Mouse (Mus musculus): ENCODE results near the gene Pacsin3. TPM values are rescaled to one million over a fixed set of nuclear protein-coding genes. Genes with fewer than 3 reads are reported as not detected.
"Not testable (repeated sequence)": the region's sequence is repeated elsewhere in the genome, so short reads cannot be mapped to it uniquely, and the experiment has no call there.

Gene Pacsin3
- polyA plus RNA-seq (2016; fragmentation: Nextera tagmentation; extraction: Ambion mirVana): 20.8 and 22.1 TPM in 2 replicates

DNA sequence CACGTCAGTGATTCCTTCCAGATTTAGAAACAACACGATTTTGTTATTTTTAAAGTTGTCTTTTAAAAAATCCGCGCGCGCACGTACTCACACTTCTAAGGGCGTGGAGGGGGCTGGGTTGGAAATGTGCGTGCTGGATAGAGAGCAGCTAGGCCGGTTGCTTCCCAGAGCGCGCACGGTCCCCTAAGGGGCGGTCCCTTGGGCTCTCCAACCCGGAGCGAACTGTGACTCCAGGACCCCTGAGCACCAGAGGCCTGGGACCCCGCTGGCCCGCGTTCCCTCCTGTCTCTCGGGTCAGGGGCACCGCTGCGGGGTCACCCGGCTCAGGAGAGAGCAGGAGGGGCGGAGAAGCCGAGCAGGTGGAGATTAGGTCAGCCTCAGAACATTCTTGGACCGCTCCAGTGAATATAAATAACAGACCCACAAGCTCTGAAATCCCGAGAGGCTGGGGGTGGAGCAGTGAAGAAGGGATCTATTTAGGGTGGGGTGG, at the start of gene Pacsin3:
TSS of gene Pacsin3 (plus strand) at position 294 of the 490 bp plus-strand sequence.
- ATAC-seq (ENCODE audit: low FRiP score, low read depth): peak; percentile 27; the same call in 1 of the 2 replicates
- H3K4me2 ChIP-seq (replicated peaks): peak within 1 kb of the TSS; percentile 100
- H3K4me3 ChIP-seq: peak within 1 kb of the TSS; percentile 56
- WGBS: under 1% methylated on average over 27 of the region's 27 CpGs
- peaks cover 21% of the 10 kb centered on the region for H3K27me3 ChIP-seq (replicated peaks)
- peak within 1 kb of the TSS; percentile 67 for H3K9ac ChIP-seq
- no peaks in the 10 kb centered on the region for H3K36me3 ChIP-seq
- no peak within 1 kb of the TSS for H3K27ac ChIP-seq
- H3K4me1 ChIP-seq: peaks cover 35% of the 10 kb centered on the region
- no peaks in the 10 kb centered on the region for H3K9me3 ChIP-seq

DNA sequence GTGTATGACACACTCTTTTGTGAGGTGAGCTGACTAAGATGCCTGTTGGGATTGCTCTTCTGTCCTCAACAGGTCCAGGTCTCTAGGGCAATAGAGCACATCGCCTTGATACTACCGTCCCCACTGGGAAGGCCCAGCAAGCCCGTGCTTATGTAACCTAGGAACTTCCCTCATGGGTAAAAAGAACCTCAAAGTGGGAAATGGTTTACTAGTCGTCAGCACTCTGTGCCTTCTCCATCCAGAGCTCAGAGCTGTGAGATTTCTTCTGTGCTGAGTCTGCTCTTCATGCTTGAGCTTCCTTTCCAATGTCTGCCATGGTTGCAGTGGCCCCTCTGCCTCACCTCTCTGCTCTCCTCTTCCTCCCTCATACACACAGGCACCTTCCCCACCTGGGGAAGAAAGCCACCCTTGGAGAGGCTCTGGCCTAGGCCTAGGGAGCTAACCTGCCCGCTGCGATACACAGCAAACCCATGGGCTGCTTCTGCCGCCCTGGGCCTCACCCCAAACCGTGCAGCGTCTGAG, 49.4 kb upstream of the Pacsin3 start:
- no peak overlapping the region for H3K27ac ChIP-seq
- no peak overlapping the region for H3K4me2 ChIP-seq (replicated peaks)
- no peaks in the 10 kb centered on the region for H3K27me3 ChIP-seq (replicated peaks)
- WGBS: 94% methylated on average over 9 of the region's 9 CpGs
- H3K9me3 ChIP-seq: no peaks in the 10 kb centered on the region
- ATAC-seq (ENCODE audit: low FRiP score, low read depth): no peak
- peaks cover 12% of the 10 kb centered on the region for H3K4me1 ChIP-seq
- H3K36me3 ChIP-seq: peaks cover 59% of the 10 kb centered on the region
- H3K9ac ChIP-seq: no peak overlapping the region
- H3K4me3 ChIP-seq: no peak overlapping the region

DNA sequence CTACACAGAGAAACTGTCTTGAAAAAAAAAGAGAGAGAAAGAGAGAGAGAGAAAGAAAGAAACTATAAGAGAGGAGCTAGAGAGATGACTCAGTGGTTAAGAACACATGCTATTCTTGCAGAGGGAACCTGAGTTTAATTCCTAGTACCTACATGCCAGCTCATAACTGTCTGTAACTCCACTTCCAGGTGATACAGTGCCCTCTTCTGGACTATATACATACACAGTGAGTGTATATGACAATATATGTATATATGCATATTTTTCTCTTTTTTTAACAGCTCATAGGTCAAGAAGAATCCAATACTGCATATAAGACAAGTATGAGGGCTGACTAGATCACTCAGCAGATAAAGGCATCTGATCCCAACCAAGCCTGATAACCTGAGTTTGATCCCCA, 42.4 kb upstream of the Pacsin3 start:
- Histone ChIP-seq H3K9me3 (no peaks in the 10 kb centered on the region), H3K4me1 (no peaks in the 10 kb centered on the region), H3K4me2 (replicated peaks) (no peak overlapping the region), H3K36me3 (peaks cover 64% of the 10 kb centered on the region), H3K4me3 (no peak overlapping the region), H3K9ac (no peak overlapping the region), H3K27ac (no peak overlapping the region), H3K27me3 (replicated peaks) (no peaks in the 10 kb centered on the region)
- no peak for ATAC-seq (ENCODE audit: low FRiP score, low read depth)

DNA sequence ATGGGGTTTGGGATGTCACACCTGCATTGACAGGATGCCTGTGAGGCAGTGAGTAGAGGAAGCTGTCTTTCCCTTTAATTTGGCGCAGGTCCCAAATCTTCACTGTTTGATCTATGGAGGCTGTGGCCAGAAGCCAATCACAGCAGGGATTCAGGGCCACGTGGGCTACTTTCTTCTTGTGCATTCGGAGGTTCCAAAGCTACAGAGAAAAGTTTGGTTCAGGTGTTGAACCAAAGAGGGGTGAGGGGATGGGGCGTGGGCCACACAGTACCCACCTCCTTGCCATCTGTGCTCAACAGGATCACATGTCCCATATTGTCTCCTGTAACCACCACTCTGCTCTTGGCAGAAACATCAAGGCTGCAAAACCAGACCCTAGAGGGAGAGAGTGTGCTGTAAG, 38.7 kb upstream of the Pacsin3 start:
- no peak for ATAC-seq (ENCODE audit: low FRiP score, low read depth)
- Histone ChIP-seq H3K9me3 (no peaks in the 10 kb centered on the region), H3K4me2 (replicated peaks) (no peak overlapping the region), H3K4me3 (no peak overlapping the region), H3K36me3 (peaks cover 30% of the 10 kb centered on the region), H3K27me3 (replicated peaks) (no peaks in the 10 kb centered on the region), H3K4me1 (no peaks in the 10 kb centered on the region), H3K27ac (no peak overlapping the region), H3K9ac (no peak overlapping the region)
- WGBS: 57% methylated on average over 4 of the region's 4 CpGs

DNA sequence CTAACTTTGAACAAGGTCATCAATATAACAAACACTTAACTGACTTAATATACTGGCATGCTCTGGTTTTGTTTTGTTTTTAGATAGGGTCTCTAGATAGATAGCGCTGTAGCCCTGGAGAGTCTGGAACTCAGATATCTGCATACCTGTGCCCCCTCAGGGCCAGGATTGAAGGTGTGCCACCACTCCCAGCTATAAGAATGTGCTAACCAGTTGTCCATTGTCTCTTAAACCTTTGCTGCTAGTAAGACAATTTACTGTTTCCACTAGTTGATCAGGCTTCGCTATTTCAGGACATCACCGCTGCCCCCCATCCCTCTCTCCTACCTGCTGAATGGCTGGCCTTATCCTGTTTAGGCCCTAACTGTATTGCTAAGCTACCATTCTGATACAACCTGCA, 35.3 kb upstream of the Pacsin3 start:
- Histone ChIP-seq H3K9ac (no peak overlapping the region), H3K4me3 (no peak overlapping the region), H3K9me3 (no peaks in the 10 kb centered on the region), H3K27me3 (replicated peaks) (no peaks in the 10 kb centered on the region), H3K4me2 (replicated peaks) (no peak overlapping the region), H3K36me3 (peaks cover 7% of the 10 kb centered on the region), H3K27ac (no peak overlapping the region), H3K4me1 (no peaks in the 10 kb centered on the region)
- no peak for ATAC-seq (ENCODE audit: low FRiP score, low read depth)
- 96% methylated on average over 3 of the region's 3 CpGs for WGBS

DNA sequence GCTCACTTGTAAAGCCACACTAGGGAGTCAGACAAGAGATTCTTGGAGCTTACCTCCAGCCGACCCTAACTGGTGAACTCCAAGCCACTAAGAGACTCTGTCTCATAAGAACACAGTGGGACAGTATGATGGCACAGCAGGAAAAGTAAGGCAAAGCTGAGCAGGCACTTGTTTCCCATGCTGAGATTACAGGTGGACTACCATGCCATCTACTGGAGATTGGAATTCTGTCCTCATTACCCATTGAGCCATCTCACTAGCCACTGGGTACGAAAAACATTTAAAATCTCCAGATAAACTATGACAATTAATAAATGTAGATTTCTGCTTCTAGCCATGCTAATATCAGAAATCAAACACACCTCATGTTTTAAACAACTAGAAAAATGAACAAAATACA, 32.1 kb upstream of the Pacsin3 start:
- Histone ChIP-seq H3K27me3 (replicated peaks) (no peaks in the 10 kb centered on the region), H3K9me3 (no peaks in the 10 kb centered on the region), H3K4me3 (no peak overlapping the region), H3K27ac (no peak overlapping the region), H3K36me3 (no peaks in the 10 kb centered on the region), H3K9ac (no peak overlapping the region), H3K4me1 (no peaks in the 10 kb centered on the region), H3K4me2 (replicated peaks) (no peak overlapping the region)
- no peak for ATAC-seq (ENCODE audit: low FRiP score, low read depth)
- 86% methylated on average over 2 of the region's 2 CpGs for WGBS

DNA sequence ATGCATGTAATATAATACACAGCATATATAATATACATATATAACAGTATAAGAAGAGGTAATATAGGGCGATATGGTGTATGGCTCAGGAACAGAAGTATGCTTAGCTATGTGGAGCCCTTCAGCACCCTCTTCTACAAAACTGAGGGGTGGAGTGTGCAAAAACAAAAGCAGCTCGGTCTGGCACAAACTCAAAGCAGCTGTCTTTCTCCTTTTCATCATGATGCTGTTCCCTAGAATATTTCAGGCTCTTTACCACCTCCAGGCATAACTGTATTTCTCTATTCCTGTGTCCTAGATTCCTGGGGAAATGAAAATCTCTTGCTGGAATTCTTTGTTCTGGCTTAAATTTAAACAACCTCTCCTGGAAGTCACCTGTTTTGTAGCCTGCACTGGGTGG, 26.0 kb upstream of the Pacsin3 start:
- H3K4me1 ChIP-seq: no peaks in the 10 kb centered on the region
- ATAC-seq (ENCODE audit: low FRiP score, low read depth): no peak
- no peak overlapping the region for H3K27ac ChIP-seq
- H3K4me3 ChIP-seq: no peak overlapping the region
- no peaks in the 10 kb centered on the region for H3K27me3 ChIP-seq (replicated peaks)
- no peak overlapping the region for H3K9ac ChIP-seq
- H3K36me3 ChIP-seq: peaks cover 6% of the 10 kb centered on the region; the same call in 1 of the 2 replicates
- WGBS: 85% methylated on average over 2 of the region's 2 CpGs
- H3K9me3 ChIP-seq: no peaks in the 10 kb centered on the region
- H3K4me2 ChIP-seq (replicated peaks): no peak overlapping the region

DNA sequence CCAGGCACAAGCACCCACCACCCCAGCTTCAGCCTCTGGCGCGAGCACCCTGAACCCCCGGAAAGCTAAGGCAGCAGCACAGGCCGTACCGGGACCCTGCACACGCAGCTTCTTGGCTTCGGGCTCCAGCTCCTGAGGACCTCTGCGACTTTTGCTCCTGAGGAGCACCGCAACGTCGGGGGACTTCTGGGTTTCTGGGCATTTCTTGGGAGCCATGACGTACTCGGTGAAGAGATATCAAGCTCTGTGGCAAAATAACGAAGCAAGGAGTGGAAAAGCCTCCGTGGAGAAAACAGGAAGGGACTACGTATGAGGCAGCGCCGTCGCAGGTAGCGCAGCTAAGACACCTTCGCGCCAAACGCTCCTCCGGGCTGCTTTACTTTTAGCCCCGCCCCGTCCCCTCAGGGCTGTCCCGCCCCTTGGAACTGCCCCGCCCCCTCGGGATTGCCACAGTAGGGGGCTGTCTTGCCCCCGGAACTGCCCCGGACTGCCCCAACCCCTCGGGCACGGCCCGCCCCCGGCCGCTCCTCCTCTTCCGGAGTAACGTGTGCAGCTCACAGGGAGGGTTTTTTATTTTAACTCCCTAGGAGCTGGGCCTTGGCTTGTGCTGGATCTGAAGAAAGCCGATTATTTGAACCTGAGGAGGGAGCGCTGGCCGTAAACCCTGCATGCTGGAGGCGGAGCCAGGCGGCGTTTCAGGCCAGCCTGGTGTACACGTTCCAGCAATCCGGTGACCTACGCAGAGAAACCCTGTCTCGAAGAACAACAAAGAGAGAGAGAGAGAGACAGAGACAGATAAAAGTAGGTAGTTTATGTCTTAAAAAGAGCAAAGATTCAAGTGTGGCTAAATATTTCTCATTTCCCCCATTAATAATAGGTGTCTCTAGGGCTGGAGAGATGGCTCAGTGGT, 18.9 kb upstream of the Pacsin3 start, which contains the start of gene Ddb2:
TSS of gene Ddb2 (minus strand) at position 382 of the 910 bp plus-strand sequence.
- H3K4me3 ChIP-seq: peak within 1 kb of the TSS; percentile 47
- no peaks in the 10 kb centered on the region for H3K27me3 ChIP-seq (replicated peaks)
- H3K36me3 ChIP-seq: peaks cover 6% of the 10 kb centered on the region; the same call in 1 of the 2 replicates
- no peaks in the 10 kb centered on the region for H3K4me1 ChIP-seq
- peak within 1 kb of the TSS; percentile 72 for H3K27ac ChIP-seq
- ATAC-seq (ENCODE audit: low FRiP score, low read depth): peak; percentile 97
- peak within 1 kb of the TSS; percentile 33 for H3K9ac ChIP-seq
- under 1% methylated on average over 48 of the region's 48 CpGs for WGBS
- H3K9me3 ChIP-seq: no peaks in the 10 kb centered on the region
- H3K4me2 ChIP-seq (replicated peaks): peak within 1 kb of the TSS; percentile 79

DNA sequence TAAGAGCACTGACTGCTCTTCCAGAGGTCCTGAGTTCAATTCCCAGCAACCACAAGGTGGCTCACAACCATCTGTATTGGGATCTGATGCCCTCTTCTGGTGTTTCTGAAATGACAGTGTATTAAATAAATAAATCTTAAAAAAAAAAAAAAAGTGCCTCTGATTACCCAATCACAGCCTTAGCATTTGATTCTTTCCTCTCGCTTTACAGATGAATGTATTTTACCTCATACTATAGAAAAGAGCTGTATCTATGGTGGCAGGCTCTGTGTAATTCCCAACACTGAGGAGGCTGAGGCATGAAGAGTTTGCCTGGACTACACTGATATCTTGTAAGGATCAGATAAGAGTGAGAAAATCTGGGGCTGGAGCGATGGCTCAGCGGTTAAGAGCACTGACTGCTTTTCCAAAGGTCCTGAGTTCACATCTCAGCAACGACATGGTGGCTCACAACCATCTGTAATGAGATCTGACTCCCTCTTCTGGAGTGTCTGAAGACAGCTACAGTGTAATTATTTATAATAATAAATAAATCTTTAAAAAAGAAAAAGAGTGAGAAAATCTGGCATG, 18.2 kb upstream of the Pacsin3 start:
- Histone ChIP-seq H3K27ac (0 out of 2 replicates have a peak overlapping the region, but pooled peaks have one; percentile 72), H3K4me3 (peak overlapping the region; percentile 47), H3K4me2 (replicated peaks) (peak overlapping the region; percentile 79), H3K9ac (peak overlapping the region; percentile 33; the same call in 1 of the 2 replicates)
- H3K4me1 ChIP-seq; H3K27me3 ChIP-seq (replicated peaks); H3K36me3 ChIP-seq; H3K9me3 ChIP-seq: not testable (repeated sequence)
- ATAC-seq (ENCODE audit: low FRiP score, low read depth): peak; percentile 31
- WGBS: 29% methylated on average over 4 of the region's 4 CpGs

DNA sequence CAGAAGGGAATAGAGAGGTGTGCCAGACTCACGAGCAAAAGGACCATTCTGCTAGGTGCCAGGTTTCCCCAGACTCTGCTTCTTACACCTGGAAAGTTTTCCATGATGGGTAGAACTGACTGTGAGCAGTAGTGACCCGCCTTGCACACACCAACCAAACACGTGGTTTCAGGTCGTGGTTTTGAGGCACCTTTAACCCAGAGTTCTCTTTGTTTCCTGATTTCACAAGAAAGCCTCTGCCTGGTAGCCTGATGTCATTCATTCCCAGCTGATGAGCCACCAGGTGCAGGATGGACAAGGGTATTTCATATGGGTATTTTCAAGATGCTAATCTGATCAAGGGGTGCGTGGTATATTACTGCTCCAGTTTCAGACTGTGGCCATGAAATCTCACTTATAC, 13.2 kb upstream of the Pacsin3 start:
- no peak for ATAC-seq (ENCODE audit: low FRiP score, low read depth)
- Histone ChIP-seq H3K9me3 (no peaks in the 10 kb centered on the region), H3K27ac (no peak overlapping the region), H3K4me2 (replicated peaks) (no peak overlapping the region), H3K27me3 (replicated peaks) (no peaks in the 10 kb centered on the region), H3K9ac (no peak overlapping the region), H3K4me1 (peaks cover 4% of the 10 kb centered on the region; the same call in 1 of the 2 replicates), H3K36me3 (no peaks in the 10 kb centered on the region), H3K4me3 (no peak overlapping the region)
- WGBS: 59% methylated on average over 5 of the region's 5 CpGs

DNA sequence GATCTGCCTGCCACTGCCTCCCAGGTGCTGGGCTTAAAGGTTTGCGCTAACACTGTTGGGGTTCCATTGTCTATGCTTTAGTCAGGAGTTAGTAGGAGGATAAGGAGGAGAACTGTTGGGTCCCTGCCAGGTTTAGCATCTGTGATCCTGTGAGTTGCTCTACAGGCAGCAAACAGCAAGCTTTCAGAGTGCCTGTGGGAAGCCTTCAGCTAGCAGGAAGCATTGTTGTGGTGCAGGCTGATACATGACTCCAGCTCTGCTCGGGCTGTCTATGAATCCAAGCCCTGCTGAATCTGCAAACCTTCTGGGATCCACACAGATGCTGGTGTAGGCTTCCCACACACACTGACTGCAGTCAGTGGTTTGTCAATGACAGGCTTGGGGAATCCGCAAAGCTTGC, 12.3 kb upstream of the Pacsin3 start:
- 58% methylated on average over 3 of the region's 3 CpGs for WGBS
- no peak overlapping the region for H3K4me3 ChIP-seq
- peaks cover 4% of the 10 kb centered on the region; the same call in 1 of the 2 replicates for H3K4me1 ChIP-seq
- no peaks in the 10 kb centered on the region for H3K36me3 ChIP-seq
- ATAC-seq (ENCODE audit: low FRiP score, low read depth): peak; percentile 64; the same call in 1 of the 2 replicates
- H3K27ac ChIP-seq: no peak overlapping the region
- no peaks in the 10 kb centered on the region for H3K9me3 ChIP-seq
- no peaks in the 10 kb centered on the region for H3K27me3 ChIP-seq (replicated peaks)
- H3K9ac ChIP-seq: no peak overlapping the region
- no peak overlapping the region for H3K4me2 ChIP-seq (replicated peaks)

DNA sequence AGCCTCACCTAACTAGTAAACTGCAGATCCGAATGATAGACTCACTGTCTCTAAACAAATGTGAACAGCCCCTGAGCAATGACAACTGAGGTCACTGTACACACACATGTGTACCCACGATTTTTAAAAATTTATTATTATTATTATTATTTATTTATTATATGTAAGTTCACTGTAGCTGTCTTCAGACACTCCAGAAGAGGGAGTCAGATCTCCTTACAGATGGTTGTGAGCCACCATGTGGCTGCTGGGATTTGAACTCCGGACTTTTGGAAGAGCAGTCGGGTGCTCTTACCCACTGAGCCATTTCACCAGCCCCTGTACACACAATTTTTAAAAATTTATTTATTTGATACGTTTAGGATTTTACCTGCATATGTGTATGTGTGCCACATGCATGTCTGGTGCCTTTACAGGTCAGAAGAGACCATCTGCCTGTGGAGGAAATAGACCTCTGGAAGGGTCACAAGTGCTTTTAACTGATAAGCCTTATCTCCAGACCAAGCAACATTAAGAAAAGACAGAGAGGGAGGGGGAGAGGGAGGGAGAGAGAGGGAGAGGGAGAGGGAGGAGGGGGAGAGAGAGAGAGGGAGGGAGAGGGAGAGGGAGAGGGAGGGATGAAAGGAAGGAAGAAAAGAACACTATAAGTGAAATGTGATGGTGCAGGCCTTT, 11.1 kb upstream of the Pacsin3 start:
- WGBS: 82% methylated on average over 5 of the region's 5 CpGs
- no peak for ATAC-seq (ENCODE audit: low FRiP score, low read depth)
- Histone ChIP-seq H3K27me3 (replicated peaks) (no peaks in the 10 kb centered on the region), H3K4me1 (peaks cover 4% of the 10 kb centered on the region; the same call in 1 of the 2 replicates), H3K36me3 (no peaks in the 10 kb centered on the region), H3K27ac (no peak overlapping the region), H3K9me3 (no peaks in the 10 kb centered on the region), H3K4me2 (replicated peaks) (no peak overlapping the region), H3K4me3 (no peak overlapping the region), H3K9ac (no peak overlapping the region)
